Mouse (Mus musculus) bone marrow, adult 2 months (tissue): Measurements from ENCODE around the gene Grid2ip.

Experiments
- CTCF ChIP-seq: fragments of 200-500 bp; IDR thresholded peaks from 2 replicates; pipeline ENCODE4 v1.5.1; 2011; ENCODE audit warnings: low read length, control low read depth; ENCODE audit not compliant: control insufficient read depth, insufficient read depth
- POLR2A ChIP-seq: fragments of 200-500 bp; IDR thresholded peaks from 2 replicates; pipeline ENCODE4 v1.6.1; 2011; ENCODE audit warnings: low read depth, mild to moderate bottlenecking, control low read depth, low read length, borderline replicate concordance; ENCODE audit not compliant: control insufficient read depth

DNA sequence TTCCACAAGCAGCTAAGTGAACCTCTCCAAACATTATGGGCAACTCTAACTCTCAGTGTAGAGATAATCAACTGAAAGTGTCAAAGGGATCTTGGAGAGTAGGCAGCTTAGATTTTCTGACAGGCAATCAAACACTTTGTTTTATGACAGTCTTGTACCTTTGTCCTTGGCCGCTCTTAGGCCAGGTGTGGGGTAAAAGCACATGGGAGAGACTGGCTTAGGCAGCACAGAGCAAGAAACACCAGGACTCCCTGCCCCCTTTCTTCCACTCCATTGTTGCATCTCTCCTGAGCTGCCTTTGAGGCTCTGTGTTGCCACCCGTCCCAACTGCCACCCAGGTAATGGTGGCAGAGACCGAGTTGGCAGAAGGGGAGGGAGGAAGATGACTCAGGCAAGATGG is 84.2 kb downstream of the Grid2ip start:
- TF ChIP-seq POLR2A = no peak
- no peak for TF ChIP-seq CTCF
